Mouse (Mus musculus) liver, embryonic 11.5 days (tissue): ENCODE data around the gene Pqlc2. TPM values are rescaled to one million over a fixed set of nuclear protein-coding genes. Genes with fewer than 3 reads are reported as not detected.

Experiments used
- ATAC-seq: fragments of 200-750 bp; cut with Nextera tagmentation; replicated peaks from 2 replicates; pipeline ENCODE4 v1.8.0; 2017; ENCODE audit warnings: moderate number of reproducible peaks, mild to moderate bottlenecking, moderate TSS enrichment, moderate library complexity; ENCODE audit not compliant: low FRiP score
- DNase-seq: peaks from one replicate; pipeline ENCODE4 v3.0.0-alpha.2; 2017; ENCODE audit warnings: low spot score
- H3K27ac ChIP-seq: fragments of 300-500 bp; sonication (generic); 2 replicates; pipeline ENCODE4 v1.5.1; 2014; ENCODE audit warnings: mild to moderate bottlenecking, low read depth, low read length, control low read depth
- H3K27me3 ChIP-seq: fragments of 300-500 bp; sonication (generic); replicated peaks from 2 replicates; pipeline ENCODE4 v1.6.1; 2014; ENCODE audit warnings: low read length, mixed read lengths; ENCODE audit not compliant: control insufficient read depth, insufficient read depth
- H3K36me3 ChIP-seq: fragments of 300-500 bp; sonication (generic); 2 replicates; pipeline ENCODE4 v1.6.1; 2014; ENCODE audit warnings: mild to moderate bottlenecking, low read length, moderate library complexity, mixed read lengths; ENCODE audit not compliant: control insufficient read depth, insufficient read depth
- H3K4me1 ChIP-seq: fragments of 300-500 bp; sonication (generic); replicated peaks from 2 replicates; pipeline ENCODE4 v1.6.1; 2014; ENCODE audit warnings: low read length, mixed read lengths; ENCODE audit not compliant: control insufficient read depth, insufficient read depth
- H3K4me2 ChIP-seq: fragments of 300-500 bp; sonication (generic); 2 replicates; pipeline ENCODE4 v1.6.1; 2014; ENCODE audit warnings: mild to moderate bottlenecking, control low read depth, moderate library complexity
- H3K4me3 ChIP-seq: fragments of 300-500 bp; sonication (generic); 2 replicates; pipeline ENCODE4 v1.5.1; 2014; ENCODE audit warnings: low read depth, low read length, control low read depth
- H3K9ac ChIP-seq: fragments of 300-500 bp; sonication (generic); 2 replicates; pipeline ENCODE4 v1.6.1; 2014; ENCODE audit warnings: low read depth, low read length, control low read depth
- H3K9me3 ChIP-seq: fragments of 300-500 bp; sonication (generic); 2 replicates; pipeline ENCODE4 v1.6.1; 2016; ENCODE audit warnings: low read length, inconsistent platforms, mixed read lengths; ENCODE audit not compliant: control insufficient read depth
- whole genome bisulfite sequencing: fragments of 180-500 bp; shearing (Covaris S2); extraction: QIAGEN DNeasy Blood & Tissue Kit; methylation state at CpG from one replicate; pipeline ENCODE4 v1.1.7; 2014; 5-methylcytosine and 5-hydroxymethylcytosine counted together
- polyA plus RNA-seq: library from polyadenylated mRNA; unstranded; fragments of >200 nt; fragmentation: Nextera tagmentation; extraction: Ambion mirVana; gene quantifications from 2 replicates; pipeline ENCODE4 v1.2.1, GENCODE M21; 2014

Pqlc2 gene
- polyA plus RNA-seq: 13.8 and 15.5 TPM in 2 replicates

- Histone ChIP-seq H3K9me3 (no peaks in the 10 kb centered on the region), H3K4me1 (peaks cover 14% of the 10 kb centered on the region), H3K27ac (peak within 1 kb of the TSS; percentile 75), H3K36me3 (peaks cover 3% of the 10 kb centered on the region), H3K4me3 (peak within 1 kb of the TSS; percentile 94), H3K4me2 (peak within 1 kb of the TSS; percentile 100), H3K27me3 (no peaks in the 10 kb centered on the region), H3K9ac (peak within 1 kb of the TSS; percentile 94)
- ATAC-seq: peak; percentile 85
- DNase-seq: peak; percentile 96
- under 1% methylated on average over 63 of the region's 63 CpGs for WGBS
Measured at GRCm38 (mm10) chr4:139310171-139310898, at the start of gene Pqlc2, which contains the start of gene Akr7a5. Pqlc2 (minus strand) TSS chr4:139310708. Akr7a5 (plus strand) TSS chr4:139310744.

GRCm38 (mm10) chr4:139357211-139357610 lies 46.7 kb upstream of the Pqlc2 start:
- Histone ChIP-seq H3K4me3 (no peak overlapping the region), H3K27ac (no peak overlapping the region), H3K36me3 (peaks cover 39% of the 10 kb centered on the region), H3K9me3 (no peaks in the 10 kb centered on the region), H3K4me2 (no peak overlapping the region), H3K9ac (no peak overlapping the region), H3K27me3 (no peaks in the 10 kb centered on the region), H3K4me1 (peaks cover 22% of the 10 kb centered on the region)
- no peak for ATAC-seq
- WGBS: 84% methylated on average over 3 of the region's 3 CpGs
- no peak for DNase-seq

DNA sequence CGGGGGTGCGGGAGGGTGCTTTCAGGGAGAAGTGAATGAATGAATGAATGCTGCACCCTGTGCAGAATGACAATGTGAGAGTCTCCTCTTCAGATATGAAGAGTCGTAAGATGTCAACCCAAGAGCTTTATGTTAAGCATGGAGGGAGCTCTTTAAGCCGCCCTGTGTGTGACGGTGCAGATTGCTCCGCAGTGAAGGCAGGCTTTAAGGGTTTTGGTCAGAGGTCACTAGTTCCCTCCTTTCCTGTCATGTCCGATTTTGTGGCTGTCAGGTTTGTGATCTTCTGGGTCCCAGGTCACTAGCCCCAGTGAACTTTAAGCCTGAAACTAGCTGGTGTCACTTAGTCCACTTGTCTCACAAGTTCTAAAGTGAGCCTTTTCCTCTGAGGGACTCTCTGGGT lies 42.3 kb upstream of the Pqlc2 start:
- Histone ChIP-seq H3K27me3 (no peaks in the 10 kb centered on the region), H3K4me1 (peaks cover 14% of the 10 kb centered on the region), H3K9me3 (no peaks in the 10 kb centered on the region), H3K9ac (peak overlapping the region; percentile 72), H3K4me3 (peak overlapping the region; percentile 68), H3K27ac (peak overlapping the region; percentile 93; the same call in 1 of the 2 replicates), H3K36me3 (peaks cover 30% of the 10 kb centered on the region), H3K4me2 (peak overlapping the region; percentile 86)
- ATAC-seq: peak; percentile 44
- DNase-seq: no peak
- under 1% methylated on average over 7 of the region's 7 CpGs for WGBS

- H3K27me3 ChIP-seq: no peaks in the 10 kb centered on the region
- peak within 1 kb of the TSS; percentile 86 for H3K4me2 ChIP-seq
- peak; percentile 90 for ATAC-seq
- DNase-seq: peak; percentile 85
- peak within 1 kb of the TSS; percentile 72 for H3K9ac ChIP-seq
- H3K36me3 ChIP-seq: peaks cover 30% of the 10 kb centered on the region
- no peaks in the 10 kb centered on the region for H3K9me3 ChIP-seq
- under 1% methylated on average over 63 of the region's 64 CpGs for WGBS
- H3K4me1 ChIP-seq: peaks cover 14% of the 10 kb centered on the region
- peak within 1 kb of the TSS; percentile 68 for H3K4me3 ChIP-seq
- peak within 1 kb of the TSS; percentile 93 for H3K27ac ChIP-seq
Measured at GRCm38 (mm10) chr4:139351931-139352711, 41.6 kb upstream of the Pqlc2 start, which contains the start of the genes Mrto4, Emc1 and Ubr4. Mrto4 (minus strand) TSS chr4:139352576. Emc1 (plus strand) TSS chr4:139352587. Ubr4 (plus strand) TSS chr4:139352609.

DNA sequence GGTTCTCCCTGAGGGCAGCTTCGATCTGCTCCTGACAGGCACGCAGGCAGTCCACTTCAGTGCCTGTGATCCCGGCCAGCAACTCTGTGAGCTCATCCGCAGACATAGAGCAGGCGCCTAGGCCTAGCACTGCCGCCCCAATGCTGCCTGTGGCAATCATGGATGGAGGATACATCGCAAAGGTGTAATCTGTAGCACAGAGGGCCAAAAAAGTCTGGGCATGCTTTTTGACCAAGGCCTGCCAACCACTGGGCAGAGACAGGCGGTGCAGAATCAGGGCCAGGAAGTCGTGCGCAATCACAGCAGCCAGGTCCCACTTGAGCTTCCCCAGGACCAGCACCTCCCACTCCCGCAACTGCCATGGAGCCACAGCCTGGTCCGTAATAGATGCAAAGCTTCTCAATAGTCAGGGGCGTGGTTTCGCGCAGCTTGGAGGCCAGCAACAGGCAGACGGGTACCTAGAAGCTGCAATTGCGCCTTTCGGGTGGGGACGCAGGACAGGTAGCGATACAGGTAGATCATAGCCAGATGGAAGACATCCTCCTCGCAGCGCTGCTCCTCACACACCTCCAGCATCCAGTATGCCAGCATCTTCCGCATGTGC lies 35.0 kb upstream of the Pqlc2 start:
- Histone ChIP-seq H3K9ac (no peak overlapping the region), H3K4me2 (no peak overlapping the region), H3K27me3 (no peaks in the 10 kb centered on the region), H3K4me3 (no peak overlapping the region), H3K36me3 (peaks cover 34% of the 10 kb centered on the region), H3K27ac (no peak overlapping the region), H3K4me1 (peaks cover 6% of the 10 kb centered on the region), H3K9me3 (no peaks in the 10 kb centered on the region)
- ATAC-seq: no peak
- WGBS: 86% methylated on average over 23 of the region's 23 CpGs
- no peak for DNase-seq

GRCm38 (mm10) chr4:139343718-139344117 lies 33.2 kb upstream of the Pqlc2 start:
- no peak overlapping the region for H3K4me3 ChIP-seq
- peaks cover 4% of the 10 kb centered on the region; the same call in 1 of the 2 replicates for H3K4me1 ChIP-seq
- H3K36me3 ChIP-seq: peaks cover 25% of the 10 kb centered on the region
- WGBS: 72% methylated on average over 5 of the region's 5 CpGs
- no peak overlapping the region for H3K9ac ChIP-seq
- ATAC-seq: no peak
- no peaks in the 10 kb centered on the region for H3K27me3 ChIP-seq
- no peak overlapping the region; the same call in 1 of the 2 replicates for H3K27ac ChIP-seq
- H3K9me3 ChIP-seq: no peaks in the 10 kb centered on the region
- no peak overlapping the region; the same call in 1 of the 2 replicates for H3K4me2 ChIP-seq
- DNase-seq: no peak

- H3K4me1 ChIP-seq: peaks cover 6% of the 10 kb centered on the region; the same call in 1 of the 2 replicates
- H3K9me3 ChIP-seq: no peaks in the 10 kb centered on the region
- H3K27me3 ChIP-seq: 0 out of 2 replicates have a peak, but pooled peaks cover 2% of the 10 kb centered on the region
- DNase-seq (no peak), ATAC-seq (no peak)
- H3K27ac ChIP-seq: no peak overlapping the region
- H3K4me3 ChIP-seq: no peak overlapping the region
- H3K36me3 ChIP-seq: peaks cover 8% of the 10 kb centered on the region
- no peak overlapping the region for H3K9ac ChIP-seq
- H3K4me2 ChIP-seq: no peak overlapping the region
- WGBS: 88% methylated on average over 7 of the region's 7 CpGs
Measured at GRCm38 (mm10) chr4:139341556-139342233, 31.2 kb upstream of the Pqlc2 start.

GRCm38 (mm10) chr4:139340835-139341234 lies 30.3 kb upstream of the Pqlc2 start:
- ATAC-seq (no peak), DNase-seq (no peak)
- Histone ChIP-seq H3K9me3 (no peaks in the 10 kb centered on the region), H3K4me2 (no peak overlapping the region), H3K27me3 (0 out of 2 replicates have a peak, but pooled peaks cover 2% of the 10 kb centered on the region), H3K27ac (no peak overlapping the region), H3K36me3 (0 out of 2 replicates have a peak, but pooled peaks cover 3% of the 10 kb centered on the region), H3K4me1 (peaks cover 7% of the 10 kb centered on the region; the same call in 1 of the 2 replicates), H3K9ac (no peak overlapping the region), H3K4me3 (no peak overlapping the region)
- 73% methylated on average over 4 of the region's 4 CpGs for WGBS
